Mouse (Mus musculus): ENCODE data around the gene Hps5. TPM values are rescaled to one million over a fixed set of nuclear protein-coding genes. Genes with fewer than 3 reads are reported as not detected.
A peak's percentile ranks its signal among the peaks of the same experiment; 100 is the strongest.
"Not testable (repeated sequence)": the region's sequence is repeated elsewhere in the genome, so short reads cannot be mapped to it uniquely, and the experiment has no call there.

Gene Hps5
- total RNA-seq, 2 experiments from 2014 or later, result 15.5 to 16.5 TPM

DNA sequence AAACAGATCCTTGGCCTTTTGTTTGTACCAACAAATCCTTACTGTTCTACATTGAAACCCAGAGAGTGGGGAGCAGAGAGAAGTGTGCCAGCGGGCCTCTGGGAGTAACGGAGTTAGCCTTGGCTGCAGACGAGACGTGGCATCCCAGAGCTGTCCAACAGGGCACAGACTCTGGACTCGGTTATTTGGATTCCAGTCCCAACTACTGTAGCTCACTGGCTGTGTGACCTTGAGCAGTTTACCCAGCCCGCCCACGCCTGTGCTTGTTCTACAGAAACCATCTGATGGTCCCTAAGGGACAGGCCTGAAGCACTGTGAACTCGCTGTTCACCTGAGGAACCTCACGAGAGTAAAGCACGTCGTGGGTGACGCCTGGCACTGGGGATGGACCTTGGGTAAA, 34.0 kb upstream of the Hps5 start:
- no peak for DNase-seq
- intact Hi-C loops (cut with DNase I), result no loop called here

DNA sequence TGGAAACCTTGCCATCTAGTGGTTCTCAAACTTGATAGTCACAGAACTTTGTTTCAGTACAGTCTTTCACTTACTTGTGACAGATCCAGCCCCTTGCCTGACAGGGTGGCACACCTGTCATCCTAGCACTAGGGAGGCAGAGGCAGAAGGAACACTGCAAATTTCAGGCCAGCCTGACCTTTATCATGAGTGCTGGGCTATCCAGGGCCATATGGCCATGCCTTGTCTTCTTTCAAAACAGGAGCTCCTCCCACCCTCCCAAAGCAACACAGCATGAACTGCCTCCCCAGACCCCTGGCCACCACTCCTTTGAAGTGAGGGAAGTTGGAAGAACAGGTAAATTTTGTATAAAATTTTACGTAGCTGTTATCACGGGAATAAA, 31.9 kb upstream of the Hps5 start:
- DNase-seq, result no peak
- intact Hi-C loops (cut with DNase I), result no loop called here

DNA sequence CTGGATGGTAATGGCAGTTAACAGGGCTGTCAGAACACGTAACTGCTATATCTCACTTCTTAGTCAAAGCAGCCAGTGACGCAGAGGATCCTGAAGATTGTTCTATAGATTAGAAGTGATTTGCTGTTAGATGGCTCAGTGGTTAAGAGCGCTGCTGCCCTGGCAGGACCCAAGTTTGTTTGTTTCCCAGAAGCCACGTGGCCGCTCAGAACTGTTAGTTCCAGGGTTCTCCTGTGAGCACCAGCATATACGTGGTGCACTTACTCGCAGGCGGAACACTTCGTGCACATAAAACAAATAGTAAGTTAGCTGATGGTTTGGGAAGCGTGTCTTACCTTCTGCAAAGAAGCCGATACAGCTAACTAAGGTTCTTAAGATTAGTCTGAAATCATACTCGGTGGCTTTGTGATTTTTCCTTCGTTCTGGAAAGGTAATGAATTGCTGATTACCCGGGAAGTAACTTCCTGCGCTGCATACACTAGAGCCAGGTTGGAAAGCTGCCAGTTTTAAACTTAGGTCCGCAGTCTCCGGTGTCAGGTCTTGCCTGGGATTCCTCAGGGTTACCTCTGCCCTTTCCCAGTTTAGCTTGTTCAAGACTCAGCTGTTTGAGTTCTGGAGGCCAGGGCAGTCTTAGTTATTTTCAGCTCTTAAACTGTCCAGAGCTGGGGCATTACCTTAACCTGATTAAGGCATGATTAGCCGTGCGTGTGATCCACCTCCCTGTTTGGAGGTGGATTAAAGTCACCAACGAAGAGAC, 31.4 kb upstream of the Hps5 start:
- DNase-seq, result no peak
- intact Hi-C loops (cut with DNase I), result no loop called here

DNA sequence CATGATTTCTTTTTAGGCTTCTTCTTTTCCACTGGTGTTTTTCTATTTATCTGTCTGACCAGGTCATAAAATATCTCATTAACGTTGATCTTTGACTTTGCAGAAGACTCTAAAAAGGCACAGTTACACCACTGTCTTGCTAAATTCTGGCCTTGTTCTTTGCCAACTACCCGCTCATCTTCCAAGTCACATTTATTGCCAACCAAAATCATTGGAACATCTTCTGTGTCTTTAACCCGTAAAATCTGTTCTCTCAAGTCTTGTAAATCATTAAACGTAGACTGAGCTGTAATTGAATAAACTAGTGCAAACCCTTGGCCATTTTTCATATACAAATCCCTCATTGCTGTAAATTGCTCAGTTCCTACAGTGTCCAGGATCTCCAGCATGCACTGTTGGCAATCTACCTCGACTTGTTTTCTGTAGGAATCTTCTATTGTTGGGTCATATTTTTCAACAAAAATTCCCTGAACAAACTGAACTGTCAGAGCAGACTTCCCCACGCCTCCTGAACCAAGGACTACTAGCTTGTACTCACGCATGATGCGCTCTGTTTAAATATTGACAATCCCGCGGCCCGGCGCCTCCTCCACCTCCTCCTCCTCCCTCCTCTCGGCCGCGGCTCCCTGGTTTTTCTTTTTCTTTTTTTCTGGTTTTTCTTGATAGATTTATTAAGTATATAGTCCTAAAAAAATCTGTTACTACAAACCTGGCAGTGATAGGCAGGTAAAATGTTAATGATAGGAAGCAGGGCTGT, 25.2 kb upstream of the Hps5 start:
- DNase-seq; intact Hi-C loops (cut with DNase I): not testable (repeated sequence)

DNA sequence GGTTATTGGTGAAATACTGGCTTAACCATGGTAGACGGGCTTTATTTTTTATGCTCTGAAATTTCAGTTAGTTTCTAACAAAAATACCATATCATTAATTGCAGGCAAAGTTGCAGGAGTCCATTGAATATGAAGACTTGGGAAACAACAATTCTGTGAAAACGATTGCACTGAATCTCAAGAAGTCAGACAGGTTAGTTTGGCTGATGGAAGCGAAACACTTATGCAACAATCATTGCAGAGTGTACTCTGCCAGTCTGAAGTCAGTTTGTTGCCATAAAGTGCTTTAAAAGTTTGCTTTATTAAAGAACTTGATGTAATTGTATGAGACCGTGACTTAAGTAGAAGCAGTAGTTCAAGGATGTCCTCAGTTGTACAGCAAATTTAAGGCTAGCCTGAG, 18.1 kb upstream of the Hps5 start:
- intact Hi-C loops (cut with DNase I), result no loop called here
- no peak for DNase-seq

DNA sequence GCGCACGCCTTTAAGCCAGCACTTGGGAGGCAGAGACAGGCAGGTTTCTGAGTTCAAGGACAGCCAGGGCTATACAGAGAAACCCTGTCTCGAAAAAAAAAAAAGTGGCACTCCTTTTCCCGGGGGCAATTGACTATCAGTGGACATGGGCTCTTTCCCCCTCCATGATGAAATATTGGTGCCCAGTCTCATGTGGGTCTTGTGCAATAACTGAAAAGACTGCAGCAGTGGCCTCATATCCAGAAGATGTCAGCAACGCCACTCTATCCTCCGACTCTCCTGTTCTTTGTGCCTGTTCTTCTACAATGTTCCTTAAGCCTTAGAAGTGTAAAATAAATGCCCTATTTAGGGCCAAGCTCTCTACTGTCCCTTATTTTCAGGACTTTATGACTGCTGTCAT, 14.5 kb upstream of the Hps5 start:
- no peak for DNase-seq
- intact Hi-C loops (cut with DNase I), result no loop called here

DNA sequence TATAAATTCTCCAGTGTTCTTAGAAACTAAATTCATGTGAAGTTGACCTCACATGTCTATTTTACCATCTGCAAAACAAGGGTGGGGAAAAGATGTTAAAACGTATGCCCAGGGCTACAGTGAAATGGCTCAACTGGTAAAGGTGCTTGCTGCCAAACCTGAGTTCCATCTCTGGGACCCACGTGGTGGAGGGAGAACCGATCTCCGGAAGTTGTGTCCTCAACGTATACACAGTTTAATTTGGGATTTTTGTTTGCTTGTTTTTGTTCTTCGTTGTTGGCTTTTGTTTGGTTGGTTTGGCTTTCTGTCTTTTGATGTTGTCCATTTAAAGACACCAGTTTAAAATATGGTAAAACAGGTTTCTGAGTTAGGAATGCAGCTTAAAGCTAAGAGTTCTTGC, 915 bp upstream of the Hps5 start:
- intact Hi-C loops (cut with DNase I), result no loop called here

DNA sequence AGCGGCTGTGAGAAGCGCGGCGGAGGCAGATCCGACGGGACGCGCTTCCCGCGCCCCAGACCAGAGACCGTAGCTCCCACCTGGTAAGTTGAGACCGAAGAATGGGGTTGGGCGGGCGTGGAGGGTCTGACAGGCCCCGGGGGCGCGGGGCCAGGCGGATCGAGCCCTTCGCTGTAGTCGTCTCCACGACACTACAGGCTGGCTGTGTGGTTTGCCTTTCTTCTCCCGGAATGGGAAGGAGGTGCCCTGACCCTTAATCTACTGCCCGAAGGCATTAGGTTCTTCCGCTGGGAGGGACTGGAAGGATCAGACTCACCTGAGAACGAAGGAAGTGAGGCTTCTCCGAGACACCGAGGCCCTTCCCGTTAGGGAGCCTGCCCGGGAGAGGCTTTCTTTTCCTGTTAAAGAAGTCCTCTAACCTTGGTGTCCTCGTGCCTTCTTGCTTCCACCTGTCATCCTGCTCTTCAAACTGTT, 379 bp upstream of the Hps5 start:
- DNase-seq, result no peak
- intact Hi-C loops (cut with DNase I), result no loop called here

More for the DNA sequence above, 915 bp upstream of the Hps5 start:
- DNase-seq, result no peak

DNA sequence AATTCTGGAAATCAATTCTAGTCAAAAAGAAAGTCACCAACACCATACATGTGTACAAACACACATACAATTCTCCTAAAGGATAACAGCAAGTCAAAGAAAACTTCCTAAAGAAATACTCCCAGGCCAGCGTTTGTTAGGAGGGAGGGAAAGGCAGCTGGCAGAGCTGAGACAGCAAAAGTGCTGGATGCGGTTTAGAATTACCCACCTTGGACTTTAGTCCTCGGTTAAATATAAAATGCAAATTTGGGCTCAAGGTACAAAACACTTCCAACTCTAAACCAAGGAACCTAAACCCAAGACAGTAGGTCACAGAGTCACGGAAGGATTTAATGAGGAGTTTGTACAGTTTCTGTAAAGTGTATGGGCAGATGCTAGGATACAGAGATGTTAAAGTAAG, 2.0 kb downstream of the Hps5 start:
- intact Hi-C loops (cut with DNase I), result no loop called here
- DNase-seq, result no peak

DNA sequence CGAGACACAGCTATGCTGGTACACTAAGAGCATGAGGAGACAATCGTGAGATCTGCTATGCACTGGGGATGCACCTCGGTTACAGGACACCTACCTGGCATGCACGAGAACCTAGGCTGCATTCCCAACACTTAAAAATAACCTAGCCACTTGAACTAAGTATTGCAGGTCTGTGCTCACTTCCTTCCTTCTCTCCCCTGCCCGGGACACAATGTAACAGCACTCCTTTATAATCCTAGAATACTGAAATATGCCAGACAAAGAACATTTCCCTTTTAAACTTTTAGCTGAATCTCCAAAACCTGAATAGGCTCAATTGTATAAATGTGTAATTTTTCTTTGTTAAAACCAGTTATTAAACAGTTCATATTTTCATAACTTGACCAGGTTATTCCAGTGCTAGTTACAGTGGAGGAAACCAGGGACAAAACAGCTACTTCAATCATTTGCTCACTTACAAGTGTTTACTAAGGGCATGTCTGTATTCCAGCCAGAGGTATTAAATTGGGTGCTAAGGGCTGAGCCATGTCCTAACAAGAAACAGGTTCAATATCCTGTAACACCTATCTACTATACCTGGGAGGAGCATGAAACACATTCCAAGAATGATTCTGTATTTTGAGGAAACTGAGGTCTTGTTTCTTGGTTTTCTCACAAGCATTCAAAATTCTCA, 6.6 kb downstream of the Hps5 start:
- DNase-seq, result no peak

DNA sequence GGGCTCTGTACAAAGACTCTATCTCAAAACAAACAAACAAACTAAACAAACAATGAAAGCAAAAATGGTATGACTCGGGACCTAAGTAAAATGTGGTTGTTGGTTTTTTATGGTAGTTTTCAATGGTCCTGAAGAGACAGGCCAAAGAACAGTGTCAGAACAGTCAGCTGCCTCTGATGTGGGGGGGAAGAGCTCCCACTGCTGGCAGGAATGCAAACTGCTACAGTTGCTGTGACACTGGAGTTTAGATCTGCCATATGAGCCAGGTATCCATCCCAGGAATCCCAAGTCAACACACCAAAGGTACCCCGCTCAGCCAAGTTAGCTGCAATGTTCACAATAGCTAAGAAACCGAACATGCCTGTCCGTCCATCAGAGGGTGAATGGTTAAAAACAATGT, 25.2 kb downstream of the Hps5 start:
- intact Hi-C loops (cut with DNase I), result loop anchor here (5.0 kb wide), 1 partner anchor 53 kb away; the partner anchor contains the start of gene Saa3
- DNase-seq, result peak; percentile 41

More for the DNA sequence above, 6.6 kb downstream of the Hps5 start:
- intact Hi-C loops (cut with DNase I), result no loop called here

DNA sequence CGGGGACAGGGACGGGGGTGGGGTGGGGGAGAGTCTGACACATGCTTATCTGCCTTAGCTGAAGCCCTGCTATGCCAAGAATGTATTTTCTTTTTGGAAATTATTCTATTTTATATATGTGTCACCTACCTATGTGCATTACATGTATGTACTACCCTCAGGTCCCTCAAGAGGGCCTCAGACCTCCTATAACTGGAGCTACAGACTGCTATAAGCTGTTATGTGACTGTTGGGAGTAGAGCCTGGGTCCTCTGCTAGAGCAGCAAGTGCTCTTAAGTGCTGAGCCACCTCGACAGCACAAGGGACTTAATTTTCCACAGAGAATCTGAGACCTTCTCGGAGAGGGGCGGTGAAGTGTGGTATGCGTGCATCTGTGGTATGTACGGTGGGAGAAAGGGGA, 27.4 kb downstream of the Hps5 start:
- intact Hi-C loops (cut with DNase I), result loop anchor here (10.0 kb wide), 1 partner anchor 124 kb away; no protein-coding TSS in a partner anchor
- no peak for DNase-seq

DNA sequence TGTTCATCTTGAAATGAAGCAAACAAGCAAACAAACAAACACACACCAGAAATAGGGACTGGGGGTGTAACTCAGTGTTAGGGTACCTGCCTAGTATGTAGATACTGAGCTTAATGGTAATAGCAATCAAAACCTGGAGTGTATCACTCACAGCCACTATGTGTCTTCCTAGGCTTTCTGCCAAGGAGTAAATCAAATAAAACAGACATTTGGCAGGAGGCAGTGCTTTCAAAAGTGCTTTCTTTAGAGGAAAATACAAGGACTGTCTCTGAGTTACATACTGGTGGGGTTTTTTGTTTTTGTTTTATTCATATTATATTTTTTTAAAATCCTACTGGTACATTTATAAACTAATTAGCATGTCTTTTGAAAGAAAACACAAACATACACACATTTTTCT, 28.5 kb downstream of the Hps5 start:
- intact Hi-C loops (cut with DNase I), result loop anchor here (10.0 kb wide), 1 partner anchor 123 kb away; no protein-coding TSS in a partner anchor
- DNase-seq, result no peak

DNA sequence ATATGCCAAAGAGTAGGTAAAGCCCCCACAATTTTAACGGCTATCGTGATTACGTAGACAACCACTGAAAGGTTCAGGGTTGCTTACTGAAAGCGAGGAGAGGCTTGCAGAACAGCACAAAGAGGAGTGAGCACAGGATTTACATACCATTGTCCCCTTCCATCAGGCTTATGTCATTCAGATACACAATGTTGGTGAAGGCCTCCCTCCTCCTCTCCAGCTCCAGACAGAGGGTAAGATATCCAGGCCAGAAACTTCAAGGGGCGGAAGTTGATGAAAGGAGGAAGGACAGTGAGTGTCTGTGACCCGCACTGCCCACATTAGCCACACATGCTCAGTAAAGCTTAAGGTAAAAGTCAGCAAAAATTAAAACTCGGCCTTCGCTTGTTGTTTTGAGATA, 31.2 kb downstream of the Hps5 start:
- DNase-seq, result no peak
- intact Hi-C loops (cut with DNase I), result loop anchor here (10.0 kb wide), 1 partner anchor 120 kb away; no protein-coding TSS in a partner anchor

DNA sequence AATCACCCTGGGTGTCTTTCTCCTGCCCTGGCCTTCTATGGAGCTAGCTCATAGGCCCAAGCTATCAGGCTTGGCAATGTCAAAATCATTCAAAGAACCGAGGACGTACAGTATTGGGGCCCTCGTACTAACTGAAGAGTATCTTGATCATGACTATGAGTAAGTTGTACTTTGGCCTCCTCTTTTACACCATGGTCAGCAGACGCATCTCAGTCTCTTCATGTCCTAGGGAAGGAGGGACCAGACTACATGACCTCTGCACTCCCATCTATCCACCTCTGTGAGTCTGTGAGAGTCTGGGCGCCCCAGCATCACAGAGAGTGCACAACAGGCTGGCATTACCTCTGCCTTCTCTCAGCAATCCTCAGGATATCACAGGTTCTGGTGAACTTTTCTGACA, 33.3 kb downstream of the Hps5 start:
- no peak for DNase-seq
- intact Hi-C loops (cut with DNase I), result loop anchor here (10.0 kb wide), 1 partner anchor 118 kb away; no protein-coding TSS in a partner anchor

DNA sequence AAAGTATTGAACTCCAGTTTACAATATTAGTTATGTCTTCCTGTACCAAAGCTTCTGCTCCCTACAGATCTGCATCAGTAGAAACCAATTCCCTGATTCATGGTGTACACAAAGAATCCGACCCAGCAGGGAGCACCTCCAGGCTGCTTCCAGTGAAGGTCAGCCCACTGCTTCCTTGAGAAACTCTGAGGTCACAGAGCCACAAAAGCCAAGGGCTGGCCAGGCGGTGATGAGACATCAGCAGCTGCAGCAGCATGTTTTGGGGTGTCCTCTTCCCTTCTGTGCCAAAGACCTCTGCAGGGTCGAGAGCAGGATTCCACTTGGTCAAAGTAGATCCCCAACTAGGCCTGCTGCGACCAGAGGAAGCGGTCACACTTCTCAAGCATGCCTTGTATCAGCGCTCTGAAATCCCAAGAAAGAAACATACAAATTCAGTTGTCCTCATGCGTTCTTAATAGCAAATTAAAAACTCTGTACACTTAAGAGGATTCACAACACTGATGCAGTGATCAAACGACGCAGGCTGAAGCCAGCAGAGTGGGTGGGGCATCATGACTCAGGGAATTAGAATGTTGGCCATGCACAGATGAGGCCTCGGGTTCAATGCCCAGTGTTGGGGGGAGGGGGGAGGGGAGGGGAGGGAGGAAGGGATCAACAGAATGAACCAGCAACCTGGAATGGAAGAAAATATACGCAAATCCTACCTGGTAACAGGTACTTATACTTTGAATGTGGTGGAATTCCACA, 34.6 kb downstream of the Hps5 start:
- no peak for DNase-seq
- intact Hi-C loops (cut with DNase I), result loop anchor here (10.0 kb wide), 1 partner anchor 116 kb away; no protein-coding TSS in a partner anchor

DNA sequence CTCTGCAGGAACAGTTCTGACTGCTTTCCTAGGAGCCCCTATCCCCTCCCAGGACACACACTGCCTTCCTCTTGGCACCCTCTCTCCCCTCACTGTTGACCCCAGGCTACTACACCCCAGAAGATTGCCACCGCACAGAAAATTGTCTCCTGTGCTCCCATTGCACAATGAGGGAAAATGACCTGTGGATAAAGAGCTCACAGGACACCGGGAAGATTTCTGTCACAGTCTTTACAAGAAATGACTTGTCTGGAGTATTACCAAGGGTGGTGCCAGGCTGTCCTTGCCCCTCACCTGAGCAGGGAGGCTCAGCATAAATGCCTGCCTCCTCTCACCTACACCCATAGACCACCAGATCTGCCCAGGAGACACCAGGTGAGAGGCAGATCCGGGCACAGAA, 44.4 kb downstream of the Hps5 start, which contains the start of gene Saa2:
TSS of gene Saa2 (plus strand) at position 301 of the 400 bp plus-strand sequence.
- no peak for DNase-seq
- intact Hi-C loops (cut with DNase I), result no loop called here

DNA sequence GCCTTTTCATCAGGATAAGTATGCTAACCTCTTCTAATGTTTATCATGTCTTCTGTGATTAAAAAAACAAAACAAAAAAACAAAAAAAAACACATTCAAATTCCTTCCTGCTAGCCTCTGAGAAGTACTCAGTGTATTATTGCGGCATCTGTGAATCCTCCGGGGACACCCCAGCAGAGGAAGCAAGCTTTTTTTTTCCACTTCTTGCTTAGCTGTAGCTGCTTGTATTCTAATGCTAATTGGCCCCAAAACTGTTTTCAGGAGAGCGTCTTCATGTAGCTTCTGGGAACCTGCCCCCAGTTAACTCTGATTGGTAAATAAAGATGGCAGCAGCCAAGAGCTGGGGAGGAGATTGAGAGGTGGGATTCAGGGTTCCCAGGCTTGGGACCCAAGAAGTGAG, 47.4 kb downstream of the Hps5 start:
- intact Hi-C loops (cut with DNase I), result no loop called here

DNA sequence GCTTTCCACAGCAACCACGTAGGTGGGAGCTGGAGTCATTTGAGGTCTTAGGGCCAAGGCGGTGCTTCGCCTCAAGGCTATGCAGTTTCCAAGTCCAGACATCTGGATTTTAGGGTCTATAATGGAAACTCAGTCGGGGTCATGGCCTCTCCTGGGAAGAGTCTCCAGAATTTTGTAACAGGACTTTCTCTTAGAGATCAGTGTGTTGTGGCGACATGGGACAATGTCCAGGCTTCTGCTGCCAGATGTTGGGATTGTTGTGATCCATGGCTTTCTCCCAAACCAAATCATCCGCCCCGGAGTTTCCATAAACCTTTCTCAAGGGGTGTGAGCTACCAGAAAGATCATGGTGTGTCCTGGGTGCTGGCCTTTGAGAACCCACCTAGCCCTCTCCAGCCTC, 49.5 kb downstream of the Hps5 start:
- no peak for DNase-seq
- intact Hi-C loops (cut with DNase I), result no loop called here

More for the DNA sequence above, 47.4 kb downstream of the Hps5 start:
- no peak for DNase-seq

DNA sequence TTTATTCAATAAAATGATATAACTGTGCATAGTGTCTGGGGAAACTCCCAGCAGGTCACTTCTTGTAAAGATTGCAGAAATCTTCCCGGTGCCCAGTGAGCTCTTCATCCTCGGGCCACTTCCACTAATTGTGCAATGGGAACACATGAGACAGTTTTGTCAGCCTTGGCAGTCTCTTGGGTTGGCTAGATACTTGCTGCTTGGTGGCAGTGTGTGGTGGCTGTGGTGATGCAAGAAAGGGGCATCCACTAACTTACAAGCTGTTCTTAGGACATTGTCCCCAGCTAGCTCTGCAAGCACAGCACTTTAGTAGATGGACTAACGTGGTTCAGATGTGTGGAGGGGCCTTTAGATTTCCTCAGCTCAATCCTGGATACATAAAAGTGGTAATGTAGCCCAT, 50.0 kb downstream of the Hps5 start:
- DNase-seq, result no peak
- intact Hi-C loops (cut with DNase I), result no loop called here
